Mouse (Mus musculus) liver, postnatal 0 days (tissue): Measurements from ENCODE around the gene Vps33a.

Experiments used
- CTCF ChIP-seq: sonication (generic); IDR thresholded peaks from 2 replicates; pipeline ENCODE4 v1.5.1; 2016; ENCODE audit warnings: antibody characterized with exemption, low read depth
- EP300 ChIP-seq: IDR thresholded peaks from 2 replicates; pipeline ENCODE4 v1.6.1; 2016; ENCODE audit warnings: antibody characterized with exemption, low read depth, mild to moderate bottlenecking

DNA sequence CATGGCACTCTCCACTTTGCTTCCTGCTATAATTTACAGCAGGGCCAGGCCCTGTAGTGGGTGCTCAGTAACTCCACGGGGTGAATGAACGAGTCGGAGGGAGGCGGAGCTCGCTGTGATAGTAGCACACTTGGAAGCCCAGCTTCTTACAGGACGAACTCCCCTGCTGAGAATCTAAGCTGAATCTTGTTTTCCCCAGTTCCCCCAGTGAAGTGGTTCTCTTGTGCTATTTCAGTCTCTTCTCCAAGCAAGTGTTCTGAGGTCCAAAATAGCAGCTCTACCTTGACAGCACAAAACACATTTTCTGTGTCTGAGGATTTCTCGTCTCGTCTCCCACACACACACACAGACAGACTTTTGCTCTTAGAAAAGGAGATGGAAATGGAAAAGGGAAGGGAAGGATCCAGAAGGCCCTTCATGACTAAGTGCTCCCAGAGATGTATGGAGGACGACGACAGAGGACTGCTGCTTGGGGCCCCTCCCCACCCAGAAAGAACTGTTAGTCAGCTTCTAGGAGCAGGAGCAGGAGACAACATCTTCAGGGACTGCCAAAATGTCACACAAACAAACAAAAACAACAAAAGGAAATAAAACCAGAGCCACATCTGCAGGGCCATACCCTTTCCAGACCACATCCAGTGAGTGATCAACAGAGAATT lies 20.9 kb upstream of the Vps33a start:
- TF ChIP-seq CTCF (no peak), EP300 (no peak)
